Mouse (Mus musculus) kidney, postnatal 25 days (tissue): ENCODE results near the gene Zbtb48.

ENCODE experiments used
- DNase-seq, 2 experiments: peaks; one replicate each; pipeline ENCODE4 v3.0.0; 2021; ENCODE audit warnings: mixed read lengths in 2 of 2

Zbtb48 gene

DNA sequence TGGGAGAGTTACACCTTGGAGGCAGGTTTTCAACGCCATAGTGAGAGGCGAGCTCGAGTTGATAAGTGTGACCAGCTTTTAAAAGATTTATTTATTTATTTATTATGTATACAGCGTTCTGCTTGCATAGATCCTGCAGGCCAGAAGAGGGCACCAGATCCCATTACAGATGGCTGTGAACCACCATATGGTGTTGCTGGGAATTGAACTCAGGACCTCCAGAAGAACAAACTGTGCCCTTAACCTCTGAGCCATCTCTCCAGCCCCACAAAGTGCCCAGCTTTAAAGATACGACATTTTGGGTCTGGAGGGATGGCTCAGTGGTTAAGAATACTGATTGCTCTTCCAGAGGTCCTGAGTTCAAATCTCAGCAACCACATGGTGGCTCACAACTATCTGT lies 1.6 kb upstream of the Zbtb48 start:
- DNase-seq: peak in 1 of 2 experiments; percentile 29

DNA sequence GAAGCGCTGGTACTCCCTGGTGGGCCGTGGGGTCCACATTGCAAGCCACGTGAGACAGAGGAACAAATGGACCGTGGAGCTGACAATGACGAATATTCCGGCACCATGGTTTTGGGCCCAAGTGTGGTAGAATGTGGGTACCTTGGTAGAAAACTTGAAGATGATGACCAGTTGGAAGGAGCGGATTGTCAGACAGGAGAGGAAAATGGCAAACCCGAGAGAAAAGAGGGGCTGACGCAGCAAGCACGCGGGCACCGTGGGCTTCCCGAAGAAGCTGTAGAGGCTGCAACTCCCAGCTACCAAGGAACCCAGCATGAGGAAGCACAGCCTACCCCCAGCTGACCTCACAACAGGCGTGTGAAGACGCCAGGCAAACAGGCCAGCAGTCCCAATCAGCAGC lies 985 bp upstream of the Zbtb48 start:
- DNase-seq: no peak

DNA sequence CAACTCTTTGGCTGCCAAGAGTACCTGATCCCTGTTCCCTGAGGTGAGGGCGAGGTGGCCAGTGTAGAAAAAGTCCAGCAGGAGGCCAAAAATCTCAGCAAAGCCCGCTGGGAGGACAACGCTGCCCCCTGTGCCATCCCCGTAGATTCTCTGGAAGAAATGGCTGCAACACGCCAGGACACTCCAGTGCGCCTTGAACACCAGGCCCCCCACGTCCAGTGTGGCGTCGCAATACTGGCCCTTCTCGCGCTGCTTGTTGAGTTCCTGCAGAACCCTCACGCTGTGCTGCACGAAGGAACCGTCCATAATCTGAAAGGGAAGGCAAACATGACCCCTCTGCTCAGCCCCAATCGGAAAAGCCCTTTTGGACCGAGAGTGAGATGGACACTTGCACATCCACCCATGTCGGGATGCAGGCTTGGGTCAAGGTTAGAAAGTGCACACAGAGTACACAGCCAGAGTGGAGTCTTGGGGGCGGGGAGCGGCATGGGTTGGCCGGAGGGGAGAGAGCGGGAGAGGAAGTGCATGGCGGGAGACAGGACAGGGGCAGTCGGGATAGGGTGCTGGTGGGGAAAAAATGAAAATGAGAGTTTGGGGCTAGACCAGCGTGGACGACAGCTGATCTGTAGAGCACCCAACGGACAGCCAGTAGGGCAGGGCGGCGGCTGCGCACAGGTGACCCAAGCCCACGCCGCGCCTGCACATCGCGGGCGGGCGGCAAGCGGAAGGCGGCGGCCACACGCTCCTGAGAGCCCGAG lies 541 bp downstream of the Zbtb48 start:
- peak; percentile 46 to 81 for DNase-seq

DNA sequence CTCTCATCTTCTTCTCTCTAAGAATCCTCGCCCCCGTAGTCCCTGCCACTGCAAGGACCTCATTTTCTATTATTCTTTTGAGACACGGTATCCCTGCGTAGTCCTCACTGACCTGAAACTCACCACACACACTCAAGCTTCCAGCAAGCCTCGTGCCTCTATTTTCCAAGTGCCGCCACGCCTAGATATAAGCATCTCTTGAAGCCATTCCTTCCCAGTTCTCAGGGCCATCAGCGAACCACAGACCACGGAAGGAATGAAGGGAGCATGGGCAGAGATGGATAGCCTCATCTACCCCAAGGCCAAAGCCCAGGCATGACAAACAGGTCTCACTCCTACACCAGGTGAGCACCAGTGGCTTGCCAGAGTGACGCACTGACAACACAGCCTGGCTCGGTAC lies 2.9 kb downstream of the Zbtb48 start:
- no peak for DNase-seq

DNA sequence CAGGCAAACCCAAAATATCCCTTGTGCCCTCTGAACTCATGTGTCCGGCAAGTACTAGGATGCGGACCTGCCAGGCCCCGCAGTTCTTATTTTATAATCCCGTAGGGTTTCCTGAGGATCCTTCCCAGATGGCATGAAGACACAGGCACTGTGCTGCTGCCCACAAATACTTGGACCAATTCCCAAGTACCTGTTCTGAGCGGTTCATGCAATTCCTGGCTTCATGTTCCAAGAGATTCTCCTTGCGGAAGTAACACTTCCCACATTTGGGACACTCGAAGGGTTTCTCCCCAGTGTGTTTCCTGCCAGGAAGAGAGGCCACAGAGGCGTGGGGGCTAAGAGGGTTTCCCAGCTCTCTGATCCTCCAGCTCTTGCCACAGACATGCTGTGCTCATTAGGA lies 5.0 kb downstream of the Zbtb48 start:
- DNase-seq: no peak

DNA sequence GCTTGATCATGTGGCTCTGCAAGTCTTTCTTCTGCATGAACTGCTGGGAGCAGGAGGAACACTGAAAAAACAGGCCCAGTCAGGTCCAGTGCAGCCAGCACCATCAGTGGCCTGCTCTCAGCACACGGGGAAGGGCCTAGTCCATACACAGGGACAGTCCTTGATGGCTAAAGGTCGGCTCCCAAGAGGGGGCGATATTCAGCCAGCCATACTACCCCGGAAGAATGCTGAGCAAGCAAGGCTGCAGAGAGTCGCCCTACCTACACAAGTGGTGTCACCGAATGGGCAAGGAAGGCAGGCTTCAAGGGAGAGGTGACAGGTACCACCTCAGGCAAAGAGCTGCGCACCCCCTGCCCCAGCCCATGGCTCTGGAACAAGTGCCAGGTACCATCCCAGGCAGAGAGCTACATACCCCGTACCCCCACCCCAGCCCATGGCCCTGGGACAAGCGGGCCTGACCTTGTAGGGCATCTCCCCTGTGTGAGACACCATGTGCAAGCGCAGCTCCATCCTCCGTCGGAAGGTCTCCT lies 5.8 kb downstream of the Zbtb48 start:
- peak in 1 of 2 experiments; percentile 21 for DNase-seq

DNA sequence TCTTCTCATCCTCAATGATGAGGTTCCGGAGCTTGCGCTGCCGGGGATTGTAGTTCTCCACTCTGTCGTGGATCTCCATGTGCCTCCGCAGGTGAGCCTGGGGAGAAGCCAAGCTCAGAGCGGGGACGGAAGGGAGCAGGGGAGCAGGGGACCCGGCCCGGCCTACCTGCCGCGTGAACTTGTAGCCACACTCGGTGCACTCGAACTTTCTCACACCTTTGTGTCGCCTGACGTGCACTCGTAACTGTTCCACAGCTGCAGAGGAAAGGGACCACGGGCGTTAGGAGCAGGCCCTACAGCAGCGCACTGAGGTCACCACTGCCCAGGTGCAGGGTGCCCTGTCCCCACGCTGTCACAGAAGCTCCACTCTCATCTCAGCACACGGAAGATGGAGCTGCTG lies 7.4 kb downstream of the Zbtb48 start:
- DNase-seq: no peak

DNA sequence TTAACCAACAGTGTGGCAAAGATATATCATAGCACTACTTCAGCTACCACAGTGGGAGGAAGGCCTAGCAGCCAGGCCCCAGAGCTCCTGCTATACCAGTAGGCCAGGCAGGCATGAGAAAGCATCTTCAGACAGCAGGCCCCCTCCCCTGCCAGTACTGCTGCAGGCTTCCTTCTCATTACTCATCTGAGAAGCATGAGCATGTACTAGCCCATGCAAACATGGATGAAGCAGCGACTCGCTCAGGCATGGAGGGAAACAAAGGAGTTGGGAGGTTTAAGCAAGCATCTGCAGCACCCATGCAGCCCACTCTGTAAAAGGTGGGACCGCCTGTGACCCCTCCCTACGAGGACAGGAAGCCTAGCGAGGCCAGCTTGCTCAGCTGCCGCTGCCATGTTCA lies 8.4 kb downstream of the Zbtb48 start:
- DNase-seq: no peak

DNA sequence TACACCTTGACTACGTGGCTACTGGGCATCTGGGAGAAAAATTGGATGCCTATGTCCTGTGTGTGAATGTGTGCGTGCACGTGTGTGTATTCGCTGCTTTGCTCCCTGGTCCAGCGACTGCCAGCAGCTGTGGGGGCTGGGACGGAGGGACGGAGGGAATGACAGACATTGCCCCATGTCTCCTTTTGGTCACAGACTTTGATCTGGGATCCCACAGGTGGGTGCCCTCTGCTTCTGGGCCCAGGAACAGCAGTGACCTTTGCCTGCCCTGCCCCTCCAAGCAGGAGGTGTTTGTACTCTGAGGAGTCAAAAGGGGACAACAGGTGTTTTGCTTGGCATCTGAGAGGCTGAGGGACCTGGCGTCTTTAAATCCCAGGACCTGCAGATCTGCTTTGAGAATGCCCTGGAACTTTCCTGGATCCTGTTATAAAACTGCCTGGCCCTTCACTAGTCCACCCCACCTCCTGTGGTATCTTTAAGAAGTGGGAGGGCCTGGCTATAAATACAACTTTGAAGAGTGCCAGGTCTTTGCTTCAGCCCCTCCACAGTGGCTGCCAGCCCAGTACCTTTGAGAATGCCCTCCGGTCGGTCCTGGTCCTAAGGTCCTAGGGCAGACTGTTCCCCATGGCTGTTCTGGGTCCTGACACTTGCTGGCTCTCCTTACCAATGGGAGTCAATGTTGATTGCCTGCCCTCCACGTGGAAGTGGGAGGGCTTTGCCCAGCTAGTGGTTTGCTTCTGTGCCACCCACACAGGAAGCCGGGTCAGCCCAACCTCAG lies 14.2 kb downstream of the Zbtb48 start:
- DNase-seq: peak; percentile 70 to 88

DNA sequence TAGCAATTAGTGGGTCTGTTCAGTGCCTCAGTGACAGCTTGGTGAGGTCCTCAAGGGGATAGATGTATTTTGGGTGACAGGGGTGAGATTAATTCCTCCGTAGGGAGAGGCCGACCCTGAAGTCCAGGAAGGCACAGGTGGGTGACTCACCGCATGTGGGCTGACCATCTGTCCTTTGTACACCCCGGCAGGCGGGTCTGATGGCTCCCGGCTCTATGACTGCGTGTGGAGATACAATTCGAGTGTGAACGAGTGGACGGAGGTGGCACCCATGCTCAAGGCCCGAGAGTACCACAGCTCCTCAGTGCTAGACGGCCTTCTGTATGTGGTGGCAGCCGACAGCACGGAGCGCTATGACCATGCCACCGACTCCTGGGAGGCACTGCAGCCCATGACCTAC lies 15.4 kb downstream of the Zbtb48 start:
- no peak for DNase-seq

DNA sequence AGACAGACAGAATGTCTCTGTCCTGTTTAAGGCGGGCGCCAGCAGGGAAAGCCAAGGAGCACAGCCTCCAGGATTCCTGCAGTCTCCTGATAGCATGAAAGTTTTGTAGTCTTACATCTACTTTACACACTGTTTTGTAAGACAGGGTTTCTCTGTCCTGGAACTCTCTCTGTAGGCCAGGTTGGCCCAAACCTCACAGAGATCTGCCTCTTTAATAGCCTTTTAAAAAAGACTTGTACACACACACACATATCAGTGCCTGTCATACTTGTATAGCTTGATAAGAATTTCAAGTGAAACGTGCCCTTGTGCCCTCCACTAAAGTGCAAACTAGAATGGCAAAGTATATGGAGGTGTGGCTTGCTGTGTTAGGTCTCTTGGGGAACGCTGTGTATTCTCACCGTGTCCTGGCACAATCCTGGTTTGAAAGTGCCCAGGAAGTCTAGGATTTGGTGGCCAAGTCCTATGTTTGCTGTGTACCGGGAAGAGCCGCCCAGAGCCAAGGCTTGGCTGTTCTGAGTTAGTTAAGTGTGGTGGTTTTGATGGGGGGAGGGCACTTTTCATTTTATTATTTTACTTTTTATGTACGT lies 16.2 kb downstream of the Zbtb48 start:
- DNase-seq: no peak

DNA sequence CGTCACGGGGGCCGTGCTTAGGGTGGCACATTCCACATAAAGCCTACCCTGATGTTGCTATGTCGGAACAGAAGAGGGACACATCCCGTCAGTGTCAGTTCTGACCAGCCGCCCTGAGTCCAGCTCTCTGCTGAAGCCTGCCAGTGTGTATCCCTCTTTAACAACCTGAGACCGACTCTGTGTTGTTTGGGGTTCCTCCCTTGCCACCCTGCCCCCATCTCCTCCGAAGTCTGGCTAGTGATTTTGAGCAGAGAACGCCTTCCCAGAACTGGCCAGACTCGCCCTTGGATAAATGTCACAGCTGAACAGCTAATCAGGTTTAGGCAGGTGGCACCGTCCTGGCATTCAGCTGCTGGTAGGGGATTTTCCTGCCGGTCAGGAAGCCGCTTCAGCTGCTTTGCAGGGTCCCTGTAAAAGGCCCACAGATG lies 16.8 kb downstream of the Zbtb48 start:
- DNase-seq: peak; percentile 15 to 54

DNA sequence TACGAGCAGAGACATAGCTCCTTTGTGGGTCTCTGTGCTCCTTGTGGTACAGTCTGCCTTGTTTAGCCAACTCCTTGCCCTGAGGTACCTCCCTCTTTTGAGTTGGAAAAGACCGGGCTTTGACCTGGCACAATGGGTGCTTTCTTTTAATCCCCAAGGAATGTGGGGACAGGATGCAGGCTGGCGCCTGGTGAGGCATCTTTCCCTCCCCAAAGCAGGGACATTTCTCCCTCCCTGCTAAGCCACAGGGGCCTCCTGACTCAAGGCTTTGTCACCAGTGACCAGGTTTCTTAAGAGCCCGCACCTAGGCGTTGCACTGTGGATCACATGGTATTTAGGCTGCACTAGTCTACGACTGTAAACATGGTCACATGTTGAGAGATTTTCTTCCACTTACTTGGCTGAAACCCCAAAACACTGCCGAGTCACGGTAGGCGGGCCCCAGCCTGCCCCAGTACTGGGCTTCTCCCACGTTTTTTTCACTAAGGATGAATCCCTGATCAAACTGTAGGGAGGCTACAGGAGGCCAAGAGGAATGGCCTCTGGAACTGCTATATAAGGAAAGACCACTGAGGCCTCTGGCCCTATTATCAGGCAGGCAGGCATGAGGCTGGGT lies 17.3 kb downstream of the Zbtb48 start:
- peak; percentile 52 to 81 for DNase-seq

DNA sequence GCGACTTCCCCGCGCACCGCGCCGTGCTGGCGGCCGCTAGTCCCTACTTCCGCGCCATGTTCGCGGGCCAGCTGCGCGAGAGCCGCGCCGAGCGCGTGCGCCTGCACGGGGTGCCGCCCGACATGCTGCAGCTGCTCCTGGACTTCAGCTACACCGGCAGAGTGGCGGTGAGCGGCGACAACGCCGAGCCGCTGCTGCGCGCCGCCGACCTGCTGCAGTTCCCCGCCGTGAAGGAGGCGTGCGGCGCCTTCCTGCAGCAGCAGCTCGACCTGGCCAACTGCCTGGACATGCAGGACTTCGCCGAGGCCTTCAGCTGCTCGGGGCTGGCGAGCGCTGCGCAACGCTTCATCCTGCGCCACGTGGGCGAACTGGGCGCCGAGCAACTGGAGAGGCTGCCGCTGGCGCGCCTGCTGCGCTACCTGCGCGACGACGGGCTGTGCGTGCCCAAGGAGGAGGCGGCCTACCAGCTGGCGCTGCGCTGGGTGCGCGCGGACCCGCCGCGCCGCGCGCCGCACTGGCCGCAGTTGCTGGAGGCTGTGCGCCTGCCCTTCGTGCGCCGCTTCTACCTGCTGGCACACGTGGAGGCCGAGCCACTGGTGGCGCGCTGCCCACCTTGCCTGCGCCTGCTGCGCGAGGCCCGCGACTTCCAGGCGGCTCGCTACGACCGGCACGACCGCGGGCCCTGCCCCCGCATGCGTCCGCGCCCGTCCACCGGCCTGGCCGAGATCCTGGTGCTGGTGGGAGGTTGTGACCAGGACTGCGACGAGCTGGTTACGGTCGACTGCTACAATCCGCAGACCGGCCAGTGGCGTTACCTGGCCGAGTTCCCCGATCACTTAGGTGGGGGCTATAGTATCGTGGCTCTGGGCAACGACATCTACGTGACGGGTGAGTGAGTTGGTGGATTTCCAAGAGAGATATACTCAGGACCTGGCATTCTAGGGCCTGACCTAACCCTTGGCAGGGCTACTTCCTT lies 18.1 kb downstream of the Zbtb48 start:
- peak; percentile 56 to 79 for DNase-seq

DNA sequence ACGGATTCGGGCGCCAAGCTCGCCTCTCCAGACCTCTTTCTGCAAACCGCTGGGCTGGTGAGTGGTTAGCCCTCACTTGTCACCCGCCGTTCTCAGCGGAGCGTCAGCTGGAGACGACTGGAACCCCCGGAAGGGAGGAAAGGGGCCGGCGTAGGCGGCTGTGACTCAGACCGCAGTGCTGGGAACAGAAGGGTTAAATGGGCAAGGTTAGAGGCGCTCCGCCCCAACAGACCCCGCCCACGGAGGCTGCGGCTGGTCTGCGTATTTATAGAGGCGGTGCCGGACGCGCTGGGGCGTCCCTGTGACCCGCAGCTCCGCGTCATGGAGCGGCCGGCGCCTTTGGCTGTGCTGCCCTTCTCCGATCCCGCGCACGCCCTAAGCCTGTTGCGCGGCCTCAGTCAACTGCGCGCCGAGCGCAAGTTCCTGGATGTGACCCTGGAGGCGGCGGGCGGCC lies 18.8 kb downstream of the Zbtb48 start, which contains the start of gene Klhl21:
Gene Klhl21 (plus strand): TSS at position 182 of the 454 bp plus-strand sequence.
- DNase-seq: peak; percentile 95 to 97

DNA sequence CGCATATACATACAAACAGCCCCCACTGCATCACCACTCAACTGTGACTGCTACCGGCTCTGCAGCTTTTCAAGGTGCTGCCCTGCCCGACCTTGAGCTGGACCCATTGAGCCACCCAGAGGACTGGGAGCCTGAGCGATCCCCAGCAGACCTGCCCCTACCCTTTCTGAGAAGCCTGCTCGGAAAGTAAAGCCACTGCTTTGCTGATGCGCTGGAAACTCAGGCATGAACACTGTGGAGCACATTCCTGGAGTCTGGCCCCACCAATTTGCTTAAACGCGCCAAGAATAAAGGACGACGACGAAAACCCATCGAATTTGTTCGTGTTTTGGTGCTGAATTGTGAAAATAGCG lies 19.3 kb downstream of the Zbtb48 start:
- DNase-seq: peak; percentile 39 to 80

DNA sequence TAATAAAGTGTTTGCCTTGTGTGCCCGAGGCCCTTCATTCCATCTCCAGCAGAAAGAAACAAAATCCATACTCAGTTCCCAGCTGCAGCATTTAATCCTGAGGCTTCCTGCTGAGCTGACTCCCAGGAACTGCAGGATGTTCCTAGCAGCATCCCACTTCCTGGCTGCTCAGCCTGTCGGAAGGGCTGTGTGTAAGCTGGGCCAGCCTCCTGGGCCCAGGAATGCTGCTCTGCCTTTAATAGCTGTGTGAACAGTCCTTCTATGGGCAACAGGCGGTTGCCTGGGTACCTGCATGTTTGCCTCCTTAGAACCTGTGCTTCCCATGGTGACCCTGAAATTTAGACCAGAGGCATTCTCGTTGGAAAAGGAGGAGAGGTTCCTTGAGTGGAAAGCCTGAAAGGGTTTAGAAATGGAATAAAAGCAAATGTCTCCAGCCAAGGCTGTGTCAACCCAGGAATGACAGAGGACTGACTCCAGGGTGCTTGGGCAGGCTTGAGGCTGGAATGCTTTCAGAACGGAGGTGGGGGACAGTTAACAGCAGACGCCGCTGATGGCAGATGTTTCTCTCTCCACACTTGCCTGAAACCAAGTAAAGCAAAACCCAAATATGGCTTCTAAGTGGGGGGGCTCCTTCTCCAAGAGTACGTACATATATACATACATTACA lies 19.9 kb downstream of the Zbtb48 start:
- peak; percentile 56 to 85 for DNase-seq

DNA sequence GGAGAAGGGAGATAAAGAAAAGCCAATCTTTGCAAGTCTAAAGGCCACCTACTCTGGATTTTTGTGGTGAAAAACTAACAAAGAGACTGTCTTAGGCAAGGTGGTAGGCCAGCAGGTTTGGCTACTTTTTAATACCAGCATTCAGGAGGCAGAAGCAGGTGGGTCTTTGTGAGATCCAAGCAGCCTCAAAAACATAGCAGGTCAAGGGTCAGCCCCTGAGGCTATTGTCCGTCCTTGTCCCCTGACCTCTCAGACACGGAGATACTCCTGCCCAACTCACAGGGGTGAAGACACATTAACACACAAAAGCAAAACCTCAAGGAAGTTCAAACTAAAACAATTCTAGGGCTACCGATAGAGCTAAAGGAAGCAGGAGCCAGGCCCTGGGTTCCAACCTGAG lies 20.7 kb downstream of the Zbtb48 start:
- DNase-seq: no peak

DNA sequence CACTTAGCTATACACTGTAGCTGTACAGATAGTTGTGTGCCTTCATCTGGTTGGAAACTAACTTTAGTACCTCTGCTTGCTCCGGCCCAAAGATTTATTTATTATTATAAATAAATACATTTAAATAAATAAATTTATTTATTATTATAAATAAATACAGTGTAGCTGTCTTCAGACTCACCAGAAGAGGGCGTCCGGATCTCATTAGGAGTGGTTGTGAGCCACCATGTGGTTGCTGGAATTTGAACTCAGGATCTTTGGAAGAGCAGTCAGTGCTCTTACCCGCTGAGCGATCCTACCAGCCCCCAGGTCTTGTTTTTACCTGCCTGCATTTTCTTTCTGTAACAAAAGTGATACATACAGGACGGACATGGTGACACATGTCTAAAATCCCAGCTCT lies 21.3 kb downstream of the Zbtb48 start:
- peak in 1 of 2 experiments; percentile 40 for DNase-seq

DNA sequence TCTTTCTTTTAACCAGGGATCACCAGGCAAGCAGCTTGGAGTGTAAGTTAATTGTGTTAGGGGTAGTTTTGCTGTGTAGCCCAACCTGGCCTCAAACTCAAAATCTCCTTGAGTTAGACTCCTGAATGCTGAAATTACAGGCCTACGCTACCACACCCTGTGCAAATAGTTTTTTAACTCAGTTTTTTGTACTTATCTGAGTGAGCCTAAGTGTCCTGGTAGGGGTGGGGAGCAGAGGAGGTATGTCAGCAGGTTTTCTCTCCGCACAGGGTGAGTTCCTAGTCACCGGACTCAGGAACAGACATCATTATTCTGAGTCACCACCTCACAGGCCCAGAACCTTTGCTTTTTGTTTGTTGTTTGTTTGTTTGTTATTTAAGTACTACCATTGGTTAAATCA lies 25.4 kb downstream of the Zbtb48 start:
- no peak for DNase-seq

DNA sequence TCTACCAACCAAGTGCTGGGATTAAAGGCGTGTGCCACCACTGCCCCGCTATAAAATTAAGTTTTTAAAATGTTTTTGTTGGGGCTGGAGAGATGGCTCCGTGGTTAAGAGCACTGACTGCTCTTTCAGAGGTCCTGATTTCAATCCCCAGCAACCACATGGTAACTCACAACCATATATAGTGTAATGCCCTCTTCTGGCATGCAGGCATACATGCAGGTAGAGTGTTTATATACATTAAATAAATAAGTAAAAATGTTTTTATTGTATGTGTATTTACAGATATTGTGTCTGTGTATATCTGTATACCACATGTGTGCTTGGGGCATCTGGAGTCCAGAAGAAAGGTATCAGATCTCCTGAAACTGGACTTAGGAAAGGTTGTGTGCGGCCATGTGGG lies 26.1 kb downstream of the Zbtb48 start:
- DNase-seq: no peak
